Mouse (Mus musculus): Measurements from ENCODE around the gene Ugt2a3. TPM values are rescaled to one million over a fixed set of nuclear protein-coding genes. Genes with fewer than 3 reads are reported as not detected.
"Not testable (repeated sequence)": the region's sequence is repeated elsewhere in the genome, so short reads cannot be mapped to it uniquely, and the experiment has no call there.

Gene Ugt2a3
- total RNA-seq (2022), result not detected

DNA sequence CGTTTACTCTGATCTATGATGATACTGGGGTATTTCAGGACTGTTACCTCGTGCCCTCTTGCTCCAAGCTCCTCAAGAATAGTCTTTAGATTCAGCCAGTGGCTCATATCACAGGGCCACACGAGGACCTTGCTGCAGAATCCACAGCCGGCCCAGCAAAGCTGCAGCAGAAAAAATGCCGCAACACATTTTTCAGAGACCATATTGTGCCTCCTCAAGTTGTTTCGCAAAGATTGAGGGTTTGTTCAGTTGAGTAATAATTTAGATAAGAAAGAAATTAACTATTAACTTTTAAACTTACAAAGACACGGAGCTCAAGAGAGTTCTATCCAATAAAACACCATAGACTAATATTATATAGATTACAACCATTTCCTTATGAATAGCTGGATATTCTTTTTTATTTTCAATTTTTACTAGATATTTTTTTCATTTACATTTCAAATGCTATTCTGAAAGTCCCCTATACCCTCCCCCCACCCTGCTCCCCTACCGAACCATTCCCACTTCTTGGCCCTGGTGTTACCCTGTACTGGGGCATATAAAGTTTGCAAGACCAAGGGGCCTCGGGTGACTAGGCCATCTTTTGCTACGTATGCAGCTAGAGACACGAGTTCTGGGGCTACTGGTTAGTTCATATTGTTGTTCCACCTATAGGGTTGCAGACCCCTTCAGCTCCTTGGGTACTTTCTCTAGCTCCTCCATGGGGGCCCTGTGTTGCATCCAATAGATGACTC is at the start of gene Ugt2a3:
TSS of gene Ugt2a3 (minus strand) at position 235 of the 737 bp plus-strand sequence.
- no peak for DNase-seq (ENCODE audit: low spot score in 2 of 2)

DNA sequence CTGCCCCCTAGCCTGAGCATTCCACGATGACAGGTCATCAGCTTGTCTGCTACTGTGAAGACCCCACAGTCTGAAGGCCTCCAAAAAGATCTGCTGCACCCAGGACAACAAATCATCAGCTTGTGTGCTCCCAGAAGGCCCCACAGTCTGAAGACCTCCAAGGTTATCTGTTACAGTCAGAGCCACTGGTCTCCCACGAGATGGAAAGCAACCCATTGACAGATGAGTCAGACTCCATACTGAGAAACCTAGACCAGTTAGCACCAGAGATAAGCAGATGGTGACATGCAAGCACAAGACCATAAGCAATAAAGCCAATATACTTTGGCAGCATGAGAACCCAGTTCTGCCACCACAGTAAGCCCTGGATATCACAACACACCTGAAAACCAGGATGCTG is 43.2 kb upstream of the Ugt2a3 start:
- no peak for DNase-seq (ENCODE audit: low spot score in 2 of 2)

DNA sequence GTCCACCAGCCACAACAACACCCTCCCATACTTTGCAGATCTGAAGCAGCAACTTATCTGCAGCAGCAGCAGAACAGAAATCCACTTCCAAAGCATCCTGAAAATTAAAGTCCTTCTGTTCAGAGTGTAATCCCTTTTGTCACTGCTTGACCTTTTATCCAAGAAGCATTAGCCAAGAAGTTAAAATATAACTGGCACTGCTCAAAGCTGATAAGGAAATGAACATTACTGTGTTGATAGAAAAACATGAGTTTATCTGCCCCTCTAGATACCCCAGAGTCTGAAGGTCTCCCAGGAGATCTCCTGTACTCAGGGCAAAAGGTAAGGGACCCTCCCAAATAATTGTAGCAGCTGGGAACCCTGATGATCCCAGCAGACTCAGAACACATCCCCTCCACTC is 42.8 kb upstream of the Ugt2a3 start:
- no peak for DNase-seq (ENCODE audit: low spot score in 2 of 2)

GRCm38 (mm10) chr5:87375874-87376383 is 38.9 kb upstream of the Ugt2a3 start:
- DNase-seq (ENCODE audit: low spot score in 2 of 2), result no peak

DNA sequence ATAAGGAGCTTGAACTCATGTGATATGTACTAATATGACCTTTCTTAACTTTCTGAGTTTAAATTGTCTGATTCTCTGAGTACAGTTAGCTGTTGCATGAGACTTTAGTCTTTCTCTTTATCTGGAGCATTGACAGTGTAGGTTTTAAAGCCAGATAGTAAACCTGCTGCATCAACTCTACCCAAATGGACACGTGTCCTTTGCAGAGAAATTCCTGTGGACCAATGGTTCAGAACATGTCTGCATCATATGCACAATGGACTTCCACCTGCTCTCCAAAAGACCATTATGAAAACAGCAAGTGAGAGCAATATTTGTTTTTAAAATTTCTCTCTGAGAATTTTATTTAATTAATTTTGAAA is 36.5 kb upstream of the Ugt2a3 start:
- no peak for DNase-seq (ENCODE audit: low spot score in 2 of 2)

DNA sequence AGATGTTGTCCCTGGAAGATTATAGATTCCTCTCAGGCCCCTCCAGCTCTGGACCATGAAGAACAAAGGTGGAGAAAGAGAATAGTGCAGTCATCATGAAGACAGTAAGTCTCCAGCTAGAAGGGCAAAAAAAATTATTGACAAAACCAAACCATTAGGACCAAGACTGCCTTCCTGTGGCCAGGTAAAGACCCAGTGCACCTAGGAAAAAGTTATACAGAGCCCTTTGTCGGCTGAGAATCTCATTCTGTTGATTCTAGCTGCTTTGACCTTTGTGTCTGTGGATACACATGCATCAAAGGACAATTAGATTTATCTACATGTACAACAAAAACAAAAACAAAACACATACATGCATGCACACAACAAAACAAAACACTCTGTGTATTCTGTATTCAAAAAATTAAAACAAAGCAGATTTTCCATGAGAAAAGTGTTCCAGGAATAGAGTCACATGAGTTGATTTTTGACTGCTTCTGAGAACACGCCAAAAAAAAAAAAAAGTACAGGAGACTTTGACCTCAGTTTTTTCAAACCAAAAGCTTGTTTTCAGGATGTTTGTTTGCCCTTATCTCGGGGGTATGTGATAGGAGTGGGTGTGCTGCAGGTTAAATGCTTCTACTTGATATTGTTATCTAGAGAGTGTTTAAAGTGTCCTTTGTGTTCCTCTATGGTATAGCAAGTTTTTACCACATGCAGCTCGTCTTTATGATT is 36.0 kb upstream of the Ugt2a3 start:
- not testable (repeated sequence) for DNase-seq (ENCODE audit: low spot score in 2 of 2)

- no peak for DNase-seq (ENCODE audit: low spot score in 2 of 2)
Measured at GRCm38 (mm10) chr5:87350350-87350749, 13.4 kb upstream of the Ugt2a3 start.

DNA sequence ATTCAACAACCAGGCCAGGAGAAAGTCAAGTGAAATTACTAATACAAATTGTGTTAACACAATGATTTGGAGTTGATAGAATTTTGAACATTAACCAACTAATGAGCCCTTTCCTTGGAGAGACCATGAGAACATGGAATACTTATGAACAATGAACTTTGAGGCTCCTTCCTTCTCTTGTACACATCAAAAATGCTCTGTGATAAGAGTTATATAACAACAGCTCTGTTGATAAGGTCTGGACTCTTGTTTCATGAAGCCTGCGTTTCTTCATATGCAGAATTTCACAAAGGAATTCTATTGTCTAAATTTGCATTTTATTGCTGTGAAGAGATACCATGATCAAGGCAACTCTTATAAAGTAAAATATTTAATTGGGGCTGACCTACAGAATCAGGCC is 12.2 kb upstream of the Ugt2a3 start:
- DNase-seq (ENCODE audit: low spot score in 2 of 2), result not testable (repeated sequence)

- not testable (repeated sequence) for DNase-seq (ENCODE audit: low spot score in 2 of 2)
Measured at GRCm38 (mm10) chr5:87347479-87348078, 10.6 kb upstream of the Ugt2a3 start.

DNA sequence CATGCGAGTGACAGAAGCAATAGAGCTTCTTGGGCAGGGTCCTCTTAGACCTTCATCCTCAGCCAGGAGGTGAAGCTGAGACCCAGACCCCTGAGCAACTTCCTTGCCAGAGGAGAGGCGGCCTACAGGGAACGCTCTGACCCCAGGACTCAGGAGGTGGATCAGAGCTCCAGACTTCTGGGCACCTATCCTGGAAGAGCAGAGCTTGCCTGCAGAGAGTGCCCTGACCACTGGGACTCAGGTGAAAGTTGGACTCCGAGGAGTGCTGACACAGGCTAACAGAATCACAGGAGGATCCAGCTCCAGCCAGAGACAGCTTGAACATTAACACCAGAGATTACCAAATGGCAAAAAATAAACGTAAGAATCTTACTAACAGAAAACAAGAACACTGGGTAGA is 3.5 kb upstream of the Ugt2a3 start:
- DNase-seq (ENCODE audit: low spot score in 2 of 2), result no peak

DNA sequence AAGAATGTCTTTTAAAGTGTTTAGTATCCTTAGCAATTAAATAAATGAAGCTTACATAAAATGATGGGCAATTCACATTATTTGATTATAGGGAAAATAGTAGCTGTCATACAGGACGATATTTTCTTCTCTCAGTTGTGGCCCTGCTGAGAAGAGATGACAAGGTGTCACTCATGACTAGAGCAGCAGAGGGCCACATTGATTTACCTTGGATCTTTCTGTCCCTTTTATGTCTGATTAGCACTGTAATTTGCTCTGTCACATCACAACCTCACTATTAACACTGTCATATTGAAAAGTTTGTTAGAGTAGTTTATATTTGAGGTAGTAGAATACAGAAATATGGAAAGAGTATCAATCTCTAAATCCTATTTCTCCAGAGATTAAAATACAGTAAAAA is 1.8 kb downstream of the Ugt2a3 start:
- DNase-seq (ENCODE audit: low spot score in 2 of 2), result no peak

DNA sequence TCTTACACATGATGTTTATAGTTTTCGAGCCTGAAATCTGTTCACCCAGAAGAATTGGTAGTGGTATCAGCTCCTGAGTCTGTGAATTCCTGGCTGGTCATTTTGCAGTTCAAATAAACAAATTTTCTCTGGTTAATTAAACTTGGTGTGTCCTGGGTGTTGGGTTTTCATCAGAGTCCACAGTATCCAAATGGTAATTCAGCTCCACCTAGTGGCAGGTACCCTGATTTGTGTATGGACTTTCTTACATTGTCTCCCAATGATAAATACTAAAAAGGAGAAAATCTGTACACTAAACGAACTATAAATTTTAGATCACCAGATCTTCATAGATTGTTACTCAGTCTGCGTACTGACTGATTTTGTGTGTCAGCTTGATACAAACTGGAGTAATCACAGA is 3.4 kb downstream of the Ugt2a3 start:
- DNase-seq (ENCODE audit: low spot score in 2 of 2), result no peak

DNA sequence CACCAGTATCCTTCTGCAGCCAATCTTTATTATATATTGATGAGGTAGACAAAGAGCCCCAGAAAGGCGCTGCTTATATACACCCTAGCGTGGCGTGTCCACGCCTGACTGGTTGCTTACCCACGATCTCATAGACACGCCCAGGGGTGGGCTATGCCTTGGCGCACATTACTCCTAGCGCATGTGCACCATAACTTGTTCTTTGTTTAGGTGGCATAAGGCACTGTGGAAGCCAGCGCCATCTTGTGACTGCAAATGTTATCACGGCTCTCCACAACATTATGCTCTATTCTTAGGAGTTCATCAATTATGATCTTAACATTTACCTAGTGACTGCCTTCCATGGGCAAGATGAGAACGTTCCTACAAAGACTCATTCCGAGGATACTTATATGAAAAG is 25.6 kb downstream of the Ugt2a3 start:
- DNase-seq (ENCODE audit: low spot score in 2 of 2), result no peak

GRCm38 (mm10) chr5:87286180-87286579 is 50.8 kb downstream of the Ugt2a3 start:
- DNase-seq (ENCODE audit: low spot score in 2 of 2), result not testable (repeated sequence)

GRCm38 (mm10) chr5:87275986-87276385 is 61.0 kb downstream of the Ugt2a3 start:
- not testable (repeated sequence) for DNase-seq (ENCODE audit: low spot score in 2 of 2)

- DNase-seq (ENCODE audit: low spot score in 2 of 2), result no peak
Measured at GRCm38 (mm10) chr5:87275581-87275980, 61.4 kb downstream of the Ugt2a3 start.

Other genes with a start within 250 kb of the Ugt2a3 start
- not detected for gene Ugt2b36, start 244.6 kb downstream of the Ugt2a3 start, total RNA-seq (2022)
- gene Ugt2b5, start 196.9 kb downstream of the Ugt2a3 start, total RNA-seq (2022), result not detected
- not detected for gene Ugt2b37, start 82.4 kb downstream of the Ugt2a3 start, total RNA-seq (2022)
- not detected for gene Ugt2b38, start 87.0 kb upstream of the Ugt2a3 start, total RNA-seq (2022)
- gene Ugt2a2, start 145.1 kb upstream of the Ugt2a3 start, total RNA-seq (2022), result not detected
- not detected for gene Gm43638, start 149.6 kb upstream of the Ugt2a3 start, total RNA-seq (2022)
- gene Ugt2a1, start 153.7 kb upstream of the Ugt2a3 start, total RNA-seq (2022), result not detected
- not detected for gene Sult1b1, start 201.0 kb upstream of the Ugt2a3 start, total RNA-seq (2022)
- gene Sult1d1, start 231.8 kb upstream of the Ugt2a3 start, total RNA-seq (2022), result not detected